ENCODE assay signal across 9 mouse cellular contexts in the genomic region with DNA sequence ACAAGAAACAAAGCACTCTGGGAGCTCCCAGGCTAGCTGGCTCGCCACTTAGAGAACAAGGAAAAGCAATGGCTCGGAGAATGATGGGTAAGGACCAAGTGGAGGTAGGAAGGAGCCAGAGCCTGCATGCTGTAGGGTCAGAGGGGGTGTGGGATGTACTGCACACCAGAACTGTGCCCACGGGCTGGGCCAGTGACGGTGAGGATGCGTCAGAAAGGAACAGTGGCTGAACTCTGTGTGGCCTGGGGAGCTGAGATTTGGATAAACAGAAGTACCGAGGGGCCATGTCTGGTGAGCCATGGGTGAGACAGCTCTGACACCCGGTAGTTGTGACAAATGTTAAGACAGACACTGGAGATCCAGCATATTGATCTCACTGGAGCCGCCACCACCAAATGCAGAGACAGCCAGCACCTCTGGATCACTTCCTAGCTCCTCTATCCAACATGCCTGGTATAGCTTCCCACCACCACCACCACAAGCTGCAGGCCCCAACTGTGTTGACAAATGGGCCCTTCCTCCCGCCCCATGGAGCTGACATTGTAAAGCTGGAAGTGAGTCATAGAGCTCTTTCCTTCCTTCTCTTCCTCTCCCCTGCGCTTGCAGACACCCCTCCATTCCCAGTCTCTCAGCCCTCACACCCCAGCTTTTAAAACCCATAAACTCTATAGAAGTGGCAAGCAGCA. TPM values are rescaled to one million over a fixed set of nuclear protein-coding genes. Genes with fewer than 3 reads are reported as not detected.
DNase-seq lines count a peak whose midpoint lies in the region; ATAC-seq lines count a peak whose summit lies in the region.
"Had no signal": no experiment of that assay in that cellular context is flagged by ENCODE, and none has a peak within 500 bp of the region (broad histone marks: within the 10 kb centered on the region; RNA-seq: fewer than 3 reads in every experiment).

No protein-coding gene starts in this region.

- peaks cover 2% of the 10 kb centered on the region for H3K36me3 ChIP-seq in megakaryocyte, embryonic 14.5 days (replicated peaks; ENCODE audit: low read length)
- H3K36me3 ChIP-seq: hindbrain, embryonic 15.5 days had no signal

- H3K9me3 ChIP-seq in megakaryocyte, embryonic 14.5 days: no peaks in the 10 kb centered on the region
- H3K9me3 ChIP-seq: hindbrain, embryonic 15.5 days had no signal

- peaks cover 96% of the 10 kb centered on the region for H3K4me1 ChIP-seq in megakaryocyte, embryonic 14.5 days
- H3K4me1 ChIP-seq: hindbrain, embryonic 15.5 days had no signal

- peak overlapping the region; percentile 78 for H3K4me3 ChIP-seq in megakaryocyte, embryonic 14.5 days (replicated peaks)
- H3K4me3 ChIP-seq: hindbrain, embryonic 15.5 days had no signal

- peak; percentile 37 for DNase-seq in kidney, adult 18-20 months
- no peak for DNase-seq in kidney, adult 8-10 months
- DNase-seq in heart, adult 18-20 months: peak; percentile 64 to 81
- DNase-seq in kidney, postnatal 25 days: peak; percentile 50 to 73
- no peak for DNase-seq in retina, postnatal 1 day
- no peak for DNase-seq in frontal cortex, postnatal 14 days (ENCODE audit: low spot score in 2 of 2)

- ATAC-seq in erythroid progenitor cell, adult 5-6 weeks (replicated peaks; ENCODE audit: low FRiP score, poor library complexity, severe bottlenecking): no peak

- peaks cover 6% of the 10 kb centered on the region for H3K27me3 ChIP-seq in megakaryocyte, embryonic 14.5 days (replicated peaks)
- H3K27me3 ChIP-seq: hindbrain, embryonic 15.5 days had no signal

RNA-seq across cellular contexts. Expression of gene Zfp36l2, which starts 46.8 kb away (rescaled TPM):
- total RNA-seq in heart, adult 18-20 months (2021): 10 to 100 TPM; 18.7 to 22.8 TPM
- 174 and 534 TPM in 2 replicates for polyA plus RNA-seq in megakaryocyte, embryonic 14.5 days (2012; ENCODE audit: insufficient read depth, low replicate concordance)
- total RNA-seq in erythroid progenitor cell, adult 5-6 weeks (2015; ENCODE audit: low replicate concordance): 38.2 and 62.0 TPM in 2 replicates
- total RNA-seq in erythroid progenitor cell, adult 5-6 weeks (2017; ENCODE audit: low replicate concordance): 21.8 and 22.3 TPM in 2 replicates

Comparison
In these comparisons a context has a peak if more than half of its experiments do, and no peak if none do; other contexts are left out.
1. DNase-seq: peak in kidney, adult 18-20 months (single experiment), heart, adult 18-20 months (2 of 2) and kidney, postnatal 25 days (2 of 2); none in kidney, adult 8-10 months (0 of 2), retina, postnatal 1 day (single experiment) and frontal cortex, postnatal 14 days (0 of 2).